Mouse (Mus musculus) intestine, postnatal 0 days (tissue): ENCODE measurements around the gene Ntng2. TPM values are rescaled to one million over a fixed set of nuclear protein-coding genes. Genes with fewer than 3 reads are reported as not detected.
A peak's percentile ranks its signal among the peaks of the same experiment; 100 is the strongest.

Source experiments
- ATAC-seq: fragments of 200-750 bp; cut with Nextera tagmentation; 2 replicates; pipeline ENCODE4 v1.8.0; 2017; ENCODE audit warnings: mild to moderate bottlenecking, moderate TSS enrichment, moderate library complexity
- H3K27ac ChIP-seq: fragments of 300-500 bp; sonication (generic); 2 replicates; pipeline ENCODE4 v1.5.1; 2014; ENCODE audit warnings: mild to moderate bottlenecking, low read depth, low read length, moderate library complexity
- H3K27me3 ChIP-seq: fragments of 300-500 bp; sonication (generic); replicated peaks from 2 replicates; pipeline ENCODE4 v1.6.1; 2014; ENCODE audit warnings: low read length, mixed read lengths; ENCODE audit not compliant: control insufficient read depth, insufficient read depth
- H3K36me3 ChIP-seq: fragments of 300-500 bp; sonication (generic); 2 replicates; pipeline ENCODE4 v1.6.1; 2014; ENCODE audit warnings: mild to moderate bottlenecking, moderate library complexity; ENCODE audit not compliant: control insufficient read depth, insufficient read depth
- H3K4me1 ChIP-seq: fragments of 300-500 bp; sonication (generic); replicated peaks from 2 replicates; pipeline ENCODE4 v1.6.1; 2014; ENCODE audit warnings: antibody characterized with exemption, low read length, mixed read lengths; ENCODE audit not compliant: control insufficient read depth, insufficient read depth
- H3K4me2 ChIP-seq: fragments of 300-500 bp; sonication (generic); replicated peaks from 2 replicates; pipeline ENCODE4 v1.6.1; 2014; ENCODE audit warnings: low read depth, mild to moderate bottlenecking, moderate library complexity
- H3K4me3 ChIP-seq: fragments of 300-500 bp; sonication (generic); 2 replicates; pipeline ENCODE4 v1.5.1; 2014; ENCODE audit warnings: low read depth, low read length
- H3K9ac ChIP-seq: fragments of 300-500 bp; sonication (generic); 2 replicates; pipeline ENCODE4 v1.6.1; 2014; ENCODE audit warnings: mild to moderate bottlenecking, low read depth, low read length
- H3K9me3 ChIP-seq: fragments of 300-500 bp; sonication (generic); 2 replicates; pipeline ENCODE4 v1.6.1; 2016; ENCODE audit warnings: mixed run types; ENCODE audit not compliant: control insufficient read depth
- CTCF ChIP-seq: sonication (generic); IDR thresholded peaks from 2 replicates; pipeline ENCODE4 v1.5.1; 2016; ENCODE audit warnings: low read depth, mild to moderate bottlenecking, control low read depth, antibody characterized with exemption, moderate library complexity
- WGBS: fragments of 180-500 bp; shearing (Covaris S2); extraction: QIAGEN DNeasy Blood & Tissue Kit; methylation state at CpG from one replicate; pipeline ENCODE4 v1.1.7; 2014; 5-methylcytosine and 5-hydroxymethylcytosine counted together
- polyA plus RNA-seq: library from polyadenylated mRNA; unstranded; fragments of >200 nt; fragmentation: Nextera tagmentation; extraction: Ambion mirVana; gene quantifications from 2 replicates; pipeline ENCODE4 v1.2.1, GENCODE M21; 2015

The Ntng2 gene
- polyA plus RNA-seq, 1 experiment from 2014 or later, result 0.21 TPM

DNA sequence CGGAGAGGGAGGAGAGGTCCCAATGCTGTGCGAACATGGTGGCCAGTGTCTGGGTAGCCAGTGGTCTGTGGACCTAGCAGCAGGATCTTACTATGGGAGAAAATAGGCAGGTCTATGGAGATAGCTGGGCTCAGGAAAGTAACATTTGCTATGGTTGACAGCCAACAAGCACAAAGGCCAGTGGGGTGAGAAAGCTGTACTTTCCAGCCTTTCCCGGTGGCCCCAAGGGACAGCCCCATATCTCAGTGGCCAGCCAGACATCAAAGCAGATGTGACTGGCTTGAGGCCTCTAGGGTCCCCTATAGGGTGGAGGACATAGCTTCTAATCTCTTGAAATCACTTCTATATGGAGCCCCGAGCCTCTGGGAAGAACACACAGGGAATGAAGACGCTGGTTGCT, 35.8 kb downstream of the Ntng2 start:
- Histone ChIP-seq H3K4me2 (no peak overlapping the region), H3K4me1 (no peaks in the 10 kb centered on the region), H3K36me3 (no peaks in the 10 kb centered on the region), H3K27ac (no peak overlapping the region), H3K9ac (no peak overlapping the region), H3K27me3 (no peaks in the 10 kb centered on the region), H3K4me3 (no peak overlapping the region), H3K9me3 (no peaks in the 10 kb centered on the region)
- no peak for TF ChIP-seq CTCF
- no peak for ATAC-seq
- WGBS, result 85% methylated on average over 5 of the region's 5 CpGs

DNA sequence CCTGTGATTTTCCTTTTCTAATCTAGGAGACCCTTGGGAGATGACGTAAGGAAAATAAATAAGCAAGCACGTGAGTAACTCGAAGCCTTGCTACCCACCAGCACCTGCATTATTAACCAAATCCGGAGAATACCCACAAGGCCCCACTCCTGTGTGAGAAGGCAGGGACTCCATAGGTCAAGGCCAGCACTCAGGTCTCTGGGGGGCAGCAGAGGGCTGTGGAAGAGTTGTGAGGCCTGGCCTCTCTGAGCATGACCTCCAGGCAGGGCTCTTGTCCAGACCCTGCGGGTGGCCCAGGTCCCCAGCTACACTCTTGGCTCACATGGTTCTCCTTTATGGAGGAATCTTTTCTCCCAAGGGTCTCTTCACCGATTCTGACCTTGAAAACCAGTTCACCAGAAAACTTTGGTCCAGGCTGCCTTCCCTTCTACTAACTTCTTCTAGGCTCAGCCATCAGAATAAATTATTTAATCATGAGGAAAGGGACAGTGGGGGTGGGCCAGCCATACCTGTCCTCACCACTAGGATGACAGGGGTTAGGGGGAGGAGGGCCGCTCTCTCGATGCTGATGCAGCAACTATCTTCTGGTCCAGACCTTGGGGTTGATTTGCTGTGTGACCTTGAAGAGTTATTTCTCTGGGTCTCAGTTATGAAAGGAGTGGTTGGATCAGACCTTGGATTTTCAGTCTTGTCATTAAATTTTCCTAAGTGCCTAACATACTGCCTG, 36.4 kb downstream of the Ntng2 start:
- Histone ChIP-seq H3K9ac (no peak overlapping the region), H3K36me3 (no peaks in the 10 kb centered on the region), H3K27ac (no peak overlapping the region), H3K4me2 (no peak overlapping the region), H3K27me3 (no peaks in the 10 kb centered on the region), H3K9me3 (no peaks in the 10 kb centered on the region), H3K4me3 (no peak overlapping the region), H3K4me1 (no peaks in the 10 kb centered on the region)
- ATAC-seq, result no peak
- peak; percentile 63 for TF ChIP-seq CTCF
- whole genome bisulfite sequencing, result 57% methylated on average over 8 of the region's 8 CpGs

GRCm38 (mm10) chr2:29206156-29206555, 46.6 kb downstream of the Ntng2 start:
- Histone ChIP-seq H3K9me3 (no peaks in the 10 kb centered on the region), H3K4me2 (no peak overlapping the region), H3K27me3 (no peaks in the 10 kb centered on the region), H3K4me1 (no peaks in the 10 kb centered on the region), H3K27ac (no peak overlapping the region), H3K4me3 (no peak overlapping the region), H3K9ac (no peak overlapping the region), H3K36me3 (no peaks in the 10 kb centered on the region)
- ATAC-seq, result no peak
- TF ChIP-seq CTCF, result no peak
- 43% methylated on average over 8 of the region's 8 CpGs for WGBS

DNA sequence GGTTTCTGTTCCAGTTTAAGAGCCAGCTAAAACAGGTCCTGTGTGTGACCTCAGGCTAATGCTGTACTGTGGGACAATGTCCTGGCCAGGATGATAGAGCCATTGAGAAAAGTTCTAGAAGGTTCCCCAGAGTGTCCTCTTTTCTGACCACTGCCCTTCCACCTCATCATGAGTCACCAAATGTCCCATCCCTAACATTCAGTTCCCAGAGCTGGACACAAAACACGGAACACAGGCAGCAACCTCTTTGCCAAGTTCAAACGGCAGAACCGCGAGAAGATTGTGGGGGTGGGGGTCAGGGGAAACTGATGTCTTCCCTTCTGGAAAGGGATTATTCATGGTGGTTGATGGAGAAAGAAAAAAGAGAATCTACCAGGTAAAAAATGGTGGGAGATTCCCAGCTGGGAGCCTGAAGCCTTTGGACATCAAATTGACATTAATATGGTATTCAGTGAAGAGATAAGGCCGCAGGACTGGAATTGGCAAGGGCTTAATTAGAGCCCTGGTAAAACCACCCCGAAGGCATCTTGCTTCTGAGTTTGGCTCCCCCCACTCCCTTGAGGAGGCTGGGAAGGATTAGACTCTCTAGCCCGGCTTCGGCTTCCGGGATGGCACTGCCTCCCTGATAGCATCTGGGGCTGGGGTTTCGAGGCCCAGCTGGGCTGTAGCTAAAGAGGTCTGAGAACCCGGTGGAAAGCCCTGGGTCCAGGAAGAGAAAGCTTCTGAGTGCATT, 51.4 kb downstream of the Ntng2 start:
- WGBS, result 62% methylated on average over 11 of the region's 11 CpGs
- H3K4me2 ChIP-seq, result no peak overlapping the region
- H3K4me1 ChIP-seq, result no peaks in the 10 kb centered on the region
- H3K27me3 ChIP-seq, result peaks cover 7% of the 10 kb centered on the region; the same call in 1 of the 2 replicates
- H3K9me3 ChIP-seq, result no peaks in the 10 kb centered on the region
- ATAC-seq, result no peak
- TF ChIP-seq CTCF, result no peak
- H3K36me3 ChIP-seq, result no peaks in the 10 kb centered on the region
- H3K27ac ChIP-seq, result no peak overlapping the region
- no peak overlapping the region for H3K9ac ChIP-seq
- H3K4me3 ChIP-seq, result no peak overlapping the region

- Histone ChIP-seq H3K36me3 (no peaks in the 10 kb centered on the region), H3K9me3 (no peaks in the 10 kb centered on the region), H3K9ac (no peak overlapping the region), H3K27me3 (peaks cover 15% of the 10 kb centered on the region), H3K4me1 (0 out of 2 replicates have a peak, but pooled peaks cover 1% of the 10 kb centered on the region), H3K4me3 (no peak overlapping the region), H3K4me2 (no peak overlapping the region), H3K27ac (no peak overlapping the region)
- 0% methylated on average over 3 of the region's 3 CpGs for WGBS
- no peak for ATAC-seq
- TF ChIP-seq CTCF, result peak; percentile 78
Observed at GRCm38 (mm10) chr2:29199909-29200308, 52.9 kb downstream of the Ntng2 start.

GRCm38 (mm10) chr2:29198446-29198845, 54.4 kb downstream of the Ntng2 start:
- TF ChIP-seq CTCF, result no peak
- Histone ChIP-seq H3K27ac (no peak overlapping the region), H3K4me3 (no peak overlapping the region), H3K4me2 (no peak overlapping the region), H3K9ac (no peak overlapping the region), H3K4me1 (0 out of 2 replicates have a peak, but pooled peaks cover 7% of the 10 kb centered on the region), H3K9me3 (no peaks in the 10 kb centered on the region), H3K36me3 (no peaks in the 10 kb centered on the region), H3K27me3 (peaks cover 18% of the 10 kb centered on the region)
- 81% methylated on average over 5 of the region's 5 CpGs for WGBS
- ATAC-seq, result no peak
